Mouse (Mus musculus) lung, embryonic 15.5 days (tissue): ENCODE measurements around the gene Arhgap23. TPM values are rescaled to one million over a fixed set of nuclear protein-coding genes. Genes with fewer than 3 reads are reported as not detected.
A peak's percentile ranks its signal among the peaks of the same experiment; 100 is the strongest.

Source experiments
- ATAC-seq: fragments of 200-750 bp; cut with Nextera tagmentation; 2 replicates; pipeline ENCODE4 v1.8.0; 2017; ENCODE audit warnings: moderate number of reproducible peaks, borderline replicate concordance; ENCODE audit not compliant: low FRiP score, low TSS enrichment; ENCODE audit errors: extremely low read depth
- H3K27ac ChIP-seq: fragments of 300-500 bp; sonication (generic); 2 replicates; pipeline ENCODE4 v1.5.1; 2015; ENCODE audit warnings: moderate library complexity, mild to moderate bottlenecking, inconsistent platforms
- H3K27me3 ChIP-seq: fragments of 300-500 bp; sonication (generic); 2 replicates; pipeline ENCODE4 v1.6.1; 2015; ENCODE audit warnings: inconsistent platforms
- H3K36me3 ChIP-seq: fragments of 300-500 bp; sonication (generic); 2 replicates; pipeline ENCODE4 v1.6.1; 2015; ENCODE audit warnings: inconsistent platforms
- H3K4me1 ChIP-seq: fragments of 300-500 bp; sonication (generic); 2 replicates; pipeline ENCODE4 v1.6.1; 2015; ENCODE audit warnings: inconsistent platforms
- H3K4me2 ChIP-seq: fragments of 300-500 bp; sonication (generic); 2 replicates; pipeline ENCODE4 v1.6.1; 2015; ENCODE audit warnings: inconsistent platforms, mild to moderate bottlenecking, moderate library complexity
- H3K4me3 ChIP-seq: fragments of 300-500 bp; sonication (generic); 2 replicates; pipeline ENCODE4 v1.5.1; 2015; ENCODE audit warnings: mild to moderate bottlenecking, inconsistent platforms
- H3K9ac ChIP-seq: fragments of 300-500 bp; sonication (generic); 2 replicates; pipeline ENCODE4 v1.6.1; 2015; ENCODE audit warnings: inconsistent platforms
- H3K9me3 ChIP-seq: fragments of 300-500 bp; sonication (generic); 2 replicates; pipeline ENCODE4 v1.6.1; 2016; ENCODE audit warnings: inconsistent platforms
- WGBS: fragments of 180-500 bp; shearing (Covaris S2); methylation state at CpG from one replicate; pipeline ENCODE4 v1.1.7; 2015; 5-methylcytosine and 5-hydroxymethylcytosine counted together
- polyA plus RNA-seq: library from polyadenylated mRNA; unstranded; fragments of >200 nt; fragmentation: Nextera tagmentation; extraction: Ambion mirVana; gene quantifications from 2 replicates; pipeline ENCODE4 v1.2.1, GENCODE M21; 2015

Gene Arhgap23
- polyA plus RNA-seq, 1 experiment from 2014 or later, result 7.4 TPM

DNA sequence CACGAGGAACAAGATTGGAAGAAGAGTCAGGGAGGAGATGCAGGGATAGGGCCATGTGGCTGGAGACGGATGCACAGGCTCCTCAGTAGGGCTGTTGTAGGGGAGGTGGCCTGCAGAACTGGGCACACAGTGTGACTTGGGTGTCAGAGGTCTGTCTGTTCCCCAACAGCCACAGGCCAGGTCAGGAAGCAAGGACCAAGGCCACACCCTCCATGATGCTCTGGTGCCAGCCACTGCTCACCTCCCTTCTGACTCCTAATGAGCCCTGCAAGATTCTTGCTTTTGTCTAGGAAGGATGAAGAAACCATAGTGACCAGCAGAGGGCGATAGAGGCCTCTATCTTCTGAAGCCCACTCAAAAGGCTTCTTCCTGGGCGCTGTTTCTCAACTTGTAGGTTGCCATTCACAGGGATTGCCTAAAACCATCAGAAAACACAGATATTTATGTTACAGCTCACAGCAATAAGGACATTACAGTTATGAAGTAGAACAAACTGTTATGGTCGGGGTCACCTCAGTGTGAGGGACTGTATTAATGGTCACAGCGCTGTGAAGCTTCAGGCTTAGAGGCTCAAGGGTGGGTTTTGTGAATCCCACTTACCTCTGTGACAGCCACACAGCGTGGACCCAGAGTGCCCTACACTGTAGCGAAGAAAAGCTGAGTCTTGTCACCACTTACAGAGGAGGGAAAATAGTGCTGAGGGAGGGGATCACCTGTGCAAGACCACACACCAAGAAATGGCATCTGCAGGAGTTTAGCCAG, 61.2 kb downstream of the Arhgap23 start:
- Histone ChIP-seq H3K27me3 (no peaks in the 10 kb centered on the region), H3K27ac (no peak overlapping the region), H3K4me1 (no peaks in the 10 kb centered on the region), H3K9me3 (no peaks in the 10 kb centered on the region), H3K4me2 (no peak overlapping the region), H3K4me3 (no peak overlapping the region), H3K9ac (no peak overlapping the region), H3K36me3 (peaks cover 80% of the 10 kb centered on the region)
- ATAC-seq, result peak; percentile 36; the same call in 1 of the 2 replicates
- 61% methylated on average over 8 of the region's 8 CpGs for WGBS

DNA sequence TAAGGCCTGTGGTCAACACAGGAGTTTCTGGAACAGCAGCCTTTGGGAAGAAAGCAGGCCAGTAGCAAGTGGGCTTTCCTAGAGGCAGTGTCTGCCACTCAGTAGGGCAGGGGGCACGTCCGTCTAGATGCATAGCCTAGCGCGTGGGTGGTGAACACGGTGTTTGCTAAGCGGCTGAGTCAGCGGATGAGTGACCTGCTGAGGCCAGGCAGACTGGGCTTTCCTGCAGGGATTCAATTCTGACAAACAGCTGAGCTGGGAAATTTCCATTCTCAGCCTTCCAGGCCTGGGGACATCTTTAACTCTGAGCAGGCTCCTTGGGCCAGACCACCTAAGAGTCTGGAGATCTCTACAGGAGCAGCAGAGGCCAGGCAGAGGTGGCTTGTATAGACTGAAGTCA, 62.1 kb downstream of the Arhgap23 start:
- ATAC-seq, result no peak
- Histone ChIP-seq H3K9me3 (no peaks in the 10 kb centered on the region), H3K27ac (no peak overlapping the region), H3K4me2 (no peak overlapping the region), H3K9ac (no peak overlapping the region), H3K4me1 (no peaks in the 10 kb centered on the region), H3K36me3 (peaks cover 84% of the 10 kb centered on the region), H3K27me3 (no peaks in the 10 kb centered on the region), H3K4me3 (no peak overlapping the region)
- WGBS, result 64% methylated on average over 7 of the region's 7 CpGs

DNA sequence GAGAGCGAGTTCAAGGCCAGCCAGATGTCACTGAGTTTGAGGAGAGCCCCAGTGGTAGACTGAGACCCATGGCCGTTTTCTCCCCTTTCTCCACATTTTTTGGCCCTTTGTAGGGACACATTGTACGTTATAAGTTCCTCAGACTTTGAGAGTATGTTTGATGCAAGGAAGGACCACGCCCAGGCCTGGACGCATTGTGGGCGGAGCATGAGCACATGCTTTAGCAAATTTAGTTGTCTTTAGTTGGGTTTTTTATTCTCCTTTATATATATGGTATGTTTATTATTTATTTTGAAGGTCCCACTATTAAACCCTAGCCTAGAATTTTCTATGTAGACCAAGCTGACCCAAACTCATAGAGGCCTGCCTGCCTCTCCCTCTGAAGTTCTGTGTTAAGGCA, 63.0 kb downstream of the Arhgap23 start:
- WGBS, result 81% methylated on average over 6 of the region's 6 CpGs
- Histone ChIP-seq H3K9me3 (no peaks in the 10 kb centered on the region), H3K4me3 (no peak overlapping the region), H3K9ac (no peak overlapping the region), H3K4me2 (no peak overlapping the region), H3K27me3 (no peaks in the 10 kb centered on the region), H3K4me1 (no peaks in the 10 kb centered on the region), H3K27ac (no peak overlapping the region), H3K36me3 (peaks cover 81% of the 10 kb centered on the region)
- no peak for ATAC-seq

DNA sequence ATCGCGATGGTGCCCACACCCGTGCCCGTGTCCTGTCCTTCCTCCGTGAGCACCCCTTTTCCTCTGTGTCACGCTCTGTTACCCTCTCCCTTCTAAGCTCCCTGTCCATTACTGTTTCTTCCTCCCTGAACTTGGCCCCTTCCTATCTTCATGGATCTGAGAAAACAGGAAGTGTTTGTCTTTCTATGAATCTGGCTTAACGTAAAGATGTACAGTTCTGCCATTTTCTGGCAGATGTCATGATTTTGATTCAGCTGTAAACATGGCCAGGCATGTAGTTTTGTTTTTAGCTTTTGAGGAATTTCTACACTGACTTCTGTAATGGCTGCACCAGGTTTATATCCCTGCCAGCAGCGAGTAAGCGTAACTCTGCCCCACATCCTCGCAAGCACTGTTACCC, 63.8 kb downstream of the Arhgap23 start:
- ATAC-seq, result no peak
- H3K9me3 ChIP-seq, result no peaks in the 10 kb centered on the region
- no peak overlapping the region for H3K4me3 ChIP-seq
- no peaks in the 10 kb centered on the region for H3K4me1 ChIP-seq
- H3K36me3 ChIP-seq, result peaks cover 74% of the 10 kb centered on the region
- H3K27ac ChIP-seq, result no peak overlapping the region
- H3K27me3 ChIP-seq, result no peaks in the 10 kb centered on the region
- no peak overlapping the region for H3K9ac ChIP-seq
- WGBS, result 84% methylated on average over 10 of the region's 10 CpGs
- no peak overlapping the region for H3K4me2 ChIP-seq

DNA sequence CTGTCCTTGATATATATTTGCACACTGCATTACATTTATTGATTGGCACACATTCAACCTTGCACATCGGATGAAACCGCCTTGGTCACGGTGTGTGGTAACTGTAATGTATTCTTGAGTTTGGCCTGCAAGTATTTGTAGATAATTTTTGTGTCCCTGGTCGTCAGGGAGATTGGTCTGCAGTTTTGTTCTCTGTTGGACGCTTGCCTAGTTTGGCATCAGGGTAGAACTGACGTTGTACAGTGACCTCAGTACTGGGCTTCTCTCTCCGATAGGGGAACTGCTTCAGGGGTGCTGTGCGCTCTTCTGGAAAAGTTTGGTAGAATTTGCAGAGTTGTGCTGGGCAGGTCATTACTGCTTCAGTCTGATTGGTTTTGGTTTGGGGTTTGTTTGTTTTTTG, 64.5 kb downstream of the Arhgap23 start:
- Histone ChIP-seq H3K4me1 (no peaks in the 10 kb centered on the region), H3K4me3 (no peak overlapping the region), H3K9ac (no peak overlapping the region), H3K27ac (no peak overlapping the region), H3K4me2 (no peak overlapping the region), H3K36me3 (peaks cover 73% of the 10 kb centered on the region), H3K9me3 (no peaks in the 10 kb centered on the region), H3K27me3 (no peaks in the 10 kb centered on the region)
- no peak for ATAC-seq
- 76% methylated on average over 8 of the region's 8 CpGs for WGBS

DNA sequence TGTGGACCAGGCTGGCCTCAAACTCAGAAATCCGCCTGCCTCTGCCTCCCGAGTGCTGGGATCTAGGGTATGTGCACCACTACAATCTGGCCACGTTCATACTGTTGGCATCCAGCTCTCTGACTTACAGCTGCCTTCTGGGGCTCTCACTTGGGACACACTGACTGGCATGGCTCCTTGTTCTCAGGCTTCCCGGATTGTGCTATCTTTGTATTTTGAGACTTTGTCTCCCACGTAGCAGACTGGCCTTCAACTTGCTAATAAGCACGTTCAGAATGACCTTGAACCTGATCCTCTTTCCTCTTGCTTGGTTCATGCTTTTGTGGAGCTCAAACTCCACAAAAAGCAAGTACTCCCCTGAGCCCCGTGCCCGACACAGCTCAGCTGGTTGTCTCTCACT, 70.3 kb downstream of the Arhgap23 start:
- 82% methylated on average over 8 of the region's 8 CpGs for WGBS
- H3K36me3 ChIP-seq, result peaks cover 63% of the 10 kb centered on the region
- H3K27me3 ChIP-seq, result no peaks in the 10 kb centered on the region
- H3K4me2 ChIP-seq, result no peak overlapping the region
- H3K4me3 ChIP-seq, result no peak overlapping the region
- ATAC-seq, result no peak
- H3K9ac ChIP-seq, result no peak overlapping the region
- no peaks in the 10 kb centered on the region for H3K9me3 ChIP-seq
- no peaks in the 10 kb centered on the region for H3K4me1 ChIP-seq
- no peak overlapping the region for H3K27ac ChIP-seq

DNA sequence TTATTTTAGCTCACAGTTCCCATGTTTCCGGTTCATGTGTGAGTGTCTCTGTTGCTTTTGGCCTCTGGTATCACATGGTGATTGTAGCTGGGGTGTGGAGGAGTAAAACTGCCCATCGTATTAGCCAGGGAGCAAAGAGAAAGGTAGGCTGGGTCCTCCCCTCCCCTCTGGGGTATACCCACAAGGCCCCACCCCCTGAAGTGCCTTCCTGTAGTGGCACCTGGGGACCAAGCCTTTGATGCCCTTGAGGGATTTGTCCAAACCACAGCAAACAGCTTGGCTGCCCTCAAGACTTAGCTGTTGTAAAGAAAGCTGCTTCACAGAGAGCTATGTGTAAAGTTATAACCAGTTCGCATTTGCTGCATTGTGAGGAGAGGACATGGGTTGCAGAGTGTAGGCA, 72.3 kb downstream of the Arhgap23 start:
- ATAC-seq, result no peak
- WGBS, result 49% methylated on average over 3 of the region's 3 CpGs
- H3K4me2 ChIP-seq, result no peak overlapping the region
- no peak overlapping the region for H3K4me3 ChIP-seq
- H3K9ac ChIP-seq, result no peak overlapping the region
- H3K9me3 ChIP-seq, result no peaks in the 10 kb centered on the region
- H3K36me3 ChIP-seq, result peaks cover 64% of the 10 kb centered on the region
- no peaks in the 10 kb centered on the region for H3K4me1 ChIP-seq
- H3K27ac ChIP-seq, result no peak overlapping the region
- no peaks in the 10 kb centered on the region for H3K27me3 ChIP-seq

DNA sequence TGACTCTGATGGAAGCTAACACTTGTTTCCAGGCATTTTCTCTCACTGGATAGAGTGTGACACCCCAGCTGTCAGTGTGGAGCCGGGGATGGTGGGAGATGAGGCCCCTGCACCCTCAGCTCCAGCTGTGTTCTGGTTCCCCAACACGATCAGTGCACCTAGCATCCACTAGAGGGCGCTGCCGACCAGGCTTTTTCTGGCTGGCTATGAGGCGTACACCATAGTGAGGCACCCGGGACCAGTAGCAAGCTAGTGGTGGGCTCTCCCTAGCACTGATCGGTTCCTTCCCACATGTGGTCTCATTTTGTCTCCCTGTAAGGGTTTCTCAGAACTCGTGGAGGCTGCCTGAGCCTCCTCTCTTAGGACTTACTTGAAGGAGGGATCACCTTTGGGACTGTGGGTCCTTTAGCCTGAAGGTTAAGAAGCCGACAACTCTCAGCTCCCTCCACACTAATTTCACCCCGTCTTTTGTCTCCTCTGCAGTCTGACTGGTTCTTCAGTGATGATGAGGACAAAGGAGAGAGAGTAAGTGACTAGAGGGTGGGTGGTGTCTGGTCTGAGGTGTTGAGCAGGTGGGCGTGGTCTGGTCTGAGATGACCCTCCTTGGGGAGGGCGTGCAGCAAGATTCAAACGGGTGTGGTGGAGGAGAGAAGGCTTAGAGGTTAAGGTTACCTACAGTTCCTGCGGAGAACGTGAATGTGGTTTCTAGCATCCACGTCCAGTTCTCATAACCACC, 74.4 kb downstream of the Arhgap23 start:
- H3K9me3 ChIP-seq, result no peaks in the 10 kb centered on the region
- no peaks in the 10 kb centered on the region for H3K27me3 ChIP-seq
- no peak overlapping the region for H3K4me3 ChIP-seq
- H3K4me1 ChIP-seq, result no peaks in the 10 kb centered on the region
- H3K4me2 ChIP-seq, result no peak overlapping the region
- no peak overlapping the region for H3K9ac ChIP-seq
- 36% methylated on average over 16 of the region's 16 CpGs for WGBS
- ATAC-seq, result peak; percentile 64
- H3K36me3 ChIP-seq, result peaks cover 73% of the 10 kb centered on the region
- no peak overlapping the region for H3K27ac ChIP-seq

DNA sequence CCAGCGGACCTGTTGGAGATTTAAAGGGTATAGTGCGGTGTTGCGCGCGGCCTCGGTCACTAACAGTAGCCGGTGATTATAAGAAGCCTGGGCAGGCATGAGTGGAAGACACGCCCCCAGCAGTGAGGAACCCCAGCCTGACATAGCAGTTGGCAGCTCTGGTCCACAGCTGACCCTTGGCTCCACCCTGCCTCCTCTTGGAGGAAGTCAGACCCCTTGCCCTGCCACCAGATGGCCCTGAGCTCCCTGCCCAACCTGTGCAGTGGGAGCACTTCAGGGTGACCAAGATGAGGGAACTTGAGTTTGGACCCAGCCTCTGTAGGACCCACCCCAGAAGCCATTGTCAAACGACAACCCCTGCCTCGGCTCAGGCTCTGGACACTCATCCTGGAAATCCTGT, 76.3 kb downstream of the Arhgap23 start:
- Histone ChIP-seq H3K27ac (no peak overlapping the region), H3K9me3 (no peaks in the 10 kb centered on the region), H3K27me3 (no peaks in the 10 kb centered on the region), H3K9ac (no peak overlapping the region), H3K36me3 (peaks cover 67% of the 10 kb centered on the region), H3K4me2 (no peak overlapping the region), H3K4me1 (no peaks in the 10 kb centered on the region), H3K4me3 (no peak overlapping the region)
- no peak for ATAC-seq
- WGBS, result 79% methylated on average over 10 of the region's 10 CpGs

DNA sequence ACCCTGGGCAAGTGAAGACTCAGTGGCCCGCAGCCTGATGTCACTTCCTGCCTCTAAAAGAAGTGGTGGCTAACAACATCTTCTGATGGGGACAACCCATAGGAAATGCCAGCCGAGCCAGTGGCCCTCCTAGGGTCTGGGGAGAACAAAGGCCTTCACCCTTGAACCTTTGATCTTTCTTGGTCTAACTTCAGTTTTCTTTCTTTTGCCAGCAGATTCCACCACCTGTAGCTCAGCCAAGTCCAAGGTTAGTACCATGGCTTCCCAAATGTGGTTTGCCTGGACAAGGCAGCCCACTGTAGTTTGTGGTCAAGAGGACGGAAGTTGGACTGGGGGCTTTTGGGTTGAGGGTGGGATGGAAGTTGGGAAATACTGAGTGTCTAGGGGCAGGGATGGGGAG, 77.5 kb downstream of the Arhgap23 start:
- H3K27me3 ChIP-seq, result 0 out of 2 replicates have a peak, but pooled peaks cover 4% of the 10 kb centered on the region
- no peak overlapping the region for H3K4me2 ChIP-seq
- H3K9ac ChIP-seq, result no peak overlapping the region
- H3K4me1 ChIP-seq, result no peaks in the 10 kb centered on the region
- H3K4me3 ChIP-seq, result no peak overlapping the region
- peaks cover 71% of the 10 kb centered on the region for H3K36me3 ChIP-seq
- H3K27ac ChIP-seq, result no peak overlapping the region
- ATAC-seq, result no peak
- no peaks in the 10 kb centered on the region for H3K9me3 ChIP-seq
- WGBS, result 86% methylated on average over 3 of the region's 3 CpGs

DNA sequence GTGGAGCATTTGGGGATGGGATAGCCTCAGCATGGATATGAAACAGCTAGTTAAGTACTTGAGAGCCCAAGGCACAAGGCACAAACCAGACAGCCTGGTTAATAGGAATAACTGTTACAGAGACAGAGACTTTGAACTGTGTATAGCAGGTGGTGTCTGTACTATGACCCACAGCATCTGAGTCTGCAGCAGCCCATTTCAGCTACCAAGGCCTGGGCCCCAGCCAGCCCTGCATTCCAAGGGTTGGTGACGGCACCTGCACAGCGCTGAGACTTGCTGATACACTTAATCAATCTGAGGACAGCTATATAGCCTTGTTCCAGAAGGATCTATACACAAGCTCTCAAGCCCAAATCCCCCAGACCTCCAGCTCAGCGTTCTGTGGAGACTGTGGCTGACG, 82.2 kb downstream of the Arhgap23 start:
- Histone ChIP-seq H3K27ac (no peak overlapping the region), H3K4me2 (no peak overlapping the region), H3K27me3 (peaks cover 45% of the 10 kb centered on the region), H3K4me3 (no peak overlapping the region), H3K4me1 (peaks cover 11% of the 10 kb centered on the region), H3K36me3 (peaks cover 60% of the 10 kb centered on the region), H3K9me3 (no peaks in the 10 kb centered on the region), H3K9ac (no peak overlapping the region)
- no peak for ATAC-seq
- WGBS, result 92% methylated on average over 4 of the region's 4 CpGs
